Mouse (Mus musculus) megakaryocyte, embryonic 14.5 days (primary cell): ENCODE data around the gene Fam19a3.

Source experiments
- FLI1 ChIP-seq: IDR thresholded peaks from 2 replicates; pipeline ENCODE4 v1.6.1; 2012; ENCODE audit warnings: low read length, inconsistent platforms, mixed read lengths
- GATA1 ChIP-seq: IDR thresholded peaks from 3 replicates; pipeline ENCODE4 v1.6.1; 2012; ENCODE audit warnings: mixed read lengths, low read length, inconsistent platforms, borderline replicate concordance

DNA sequence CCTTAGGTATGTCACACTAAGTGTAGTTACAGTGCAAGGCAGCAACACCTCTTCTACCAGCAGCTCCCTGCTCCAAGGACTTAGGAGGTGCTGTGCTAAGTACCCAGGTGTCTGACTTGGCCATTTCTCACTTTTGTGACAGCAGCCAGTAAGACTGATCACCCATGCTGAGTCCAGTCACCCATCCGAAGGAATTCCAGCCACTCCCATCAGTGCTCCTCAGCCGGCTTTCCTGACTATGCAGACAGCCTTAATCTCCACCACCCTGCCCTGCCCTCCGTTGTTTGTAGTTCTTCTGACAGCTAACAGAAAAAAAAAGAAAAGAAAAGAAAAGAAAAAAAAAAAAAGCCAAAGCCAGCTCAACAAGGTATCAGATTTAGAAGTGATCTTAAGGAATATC is 30.1 kb upstream of the Fam19a3 start:
- TF ChIP-seq GATA1 (no peak), FLI1 (no peak)
